Mouse (Mus musculus): ENCODE measurements around the gene Wdr90. TPM values are rescaled to one million over a fixed set of nuclear protein-coding genes. Genes with fewer than 3 reads are reported as not detected.
"Not testable (repeated sequence)": the region's sequence is repeated elsewhere in the genome, so short reads cannot be mapped to it uniquely, and the experiment has no call there.

The Wdr90 gene
- polyA plus RNA-seq, 1 experiment from 2014 or later = 18.5 TPM

DNA sequence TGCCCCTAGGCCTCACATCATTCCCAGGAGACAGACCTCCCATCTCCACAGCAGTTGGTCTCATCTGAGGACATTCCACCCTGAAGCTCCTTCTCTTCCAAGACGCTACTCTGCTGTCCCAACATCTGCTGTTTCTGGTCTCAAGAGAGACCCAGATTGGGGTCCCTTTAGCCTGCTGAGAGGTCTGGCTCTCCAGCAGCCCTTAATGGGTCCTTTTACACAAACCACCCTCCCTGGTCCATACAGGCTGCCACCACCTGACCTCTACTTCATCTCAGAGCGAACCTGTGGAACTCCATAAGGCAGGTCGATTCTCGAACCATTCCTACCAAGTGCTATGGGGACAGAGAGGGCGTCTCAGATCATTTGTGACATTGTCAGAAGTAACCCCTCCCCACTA, 53.3 kb downstream of the Wdr90 start:
- peaks cover 40% of the 10 kb centered on the region for H3K4me1 ChIP-seq (ENCODE audit: control insufficient read depth, insufficient read depth, low read length)
- no peaks in the 10 kb centered on the region for H3K36me3 ChIP-seq (ENCODE audit: control insufficient read depth, insufficient read depth, low read length)
- peak overlapping the region; percentile 100 for H3K4me2 ChIP-seq (ENCODE audit: low read length)
- no peak for ATAC-seq
- peak overlapping the region; percentile 98 for H3K9ac ChIP-seq (ENCODE audit: low read depth, low read length)
- WGBS = 27% methylated on average over 5 of the region's 5 CpGs
- H3K4me3 ChIP-seq (ENCODE audit: low read depth, low read length) = peak overlapping the region; percentile 93
- H3K9me3 ChIP-seq (replicated peaks; ENCODE audit: control insufficient read depth, low read length, poor library complexity, severe bottlenecking) = no peaks in the 10 kb centered on the region
- peak overlapping the region; percentile 99 for H3K27ac ChIP-seq (ENCODE audit: low read length)
- no peaks in the 10 kb centered on the region for H3K27me3 ChIP-seq (ENCODE audit: control insufficient read depth, insufficient read depth, low read depth, low read length)

DNA sequence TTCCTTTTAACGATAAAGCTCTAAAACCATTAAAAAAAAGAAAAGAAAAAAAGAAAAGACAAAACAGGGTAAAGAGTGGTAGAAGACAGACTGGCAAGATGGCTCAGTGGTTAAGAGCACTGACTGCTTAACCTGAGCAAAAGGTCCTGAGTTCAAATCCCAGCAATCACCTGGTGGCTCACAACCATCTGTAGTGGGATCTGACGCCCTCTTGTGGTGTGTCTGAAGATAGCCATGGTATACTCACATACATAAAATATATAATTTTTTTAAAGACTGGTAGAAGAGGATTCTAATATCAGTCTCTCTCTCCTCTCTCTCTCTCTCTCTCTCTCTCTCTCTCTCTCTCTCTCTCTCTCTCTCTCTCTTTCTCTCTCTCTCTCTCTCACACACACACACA, 53.8 kb downstream of the Wdr90 start:
- ATAC-seq; H3K9me3 ChIP-seq (replicated peaks; ENCODE audit: control insufficient read depth, low read length, poor library complexity, severe bottlenecking); H3K9ac ChIP-seq (ENCODE audit: low read depth, low read length); H3K4me3 ChIP-seq (ENCODE audit: low read depth, low read length); H3K36me3 ChIP-seq (ENCODE audit: control insufficient read depth, insufficient read depth, low read length); H3K4me2 ChIP-seq (ENCODE audit: low read length); H3K27ac ChIP-seq (ENCODE audit: low read length); H3K27me3 ChIP-seq (ENCODE audit: control insufficient read depth, insufficient read depth, low read depth, low read length): not testable (repeated sequence)
- 44% methylated on average over 2 of the region's 2 CpGs for WGBS
- H3K4me1 ChIP-seq (ENCODE audit: control insufficient read depth, insufficient read depth, low read length) = peaks cover 40% of the 10 kb centered on the region

GRCm38 (mm10) chr17:25806507-25806906, 54.8 kb downstream of the Wdr90 start:
- Histone ChIP-seq H3K36me3 (ENCODE audit: control insufficient read depth, insufficient read depth, low read length) (no peaks in the 10 kb centered on the region), H3K4me3 (ENCODE audit: low read depth, low read length) (no peak overlapping the region), H3K9ac (ENCODE audit: low read depth, low read length) (no peak overlapping the region), H3K27ac (ENCODE audit: low read length) (no peak overlapping the region), H3K9me3 (replicated peaks; ENCODE audit: control insufficient read depth, low read length, poor library complexity, severe bottlenecking) (no peaks in the 10 kb centered on the region), H3K4me1 (ENCODE audit: control insufficient read depth, insufficient read depth, low read length) (peaks cover 41% of the 10 kb centered on the region), H3K4me2 (ENCODE audit: low read length) (no peak overlapping the region), H3K27me3 (ENCODE audit: control insufficient read depth, insufficient read depth, low read depth, low read length) (no peaks in the 10 kb centered on the region)
- WGBS = 89% methylated on average over 4 of the region's 4 CpGs
- ATAC-seq = no peak

DNA sequence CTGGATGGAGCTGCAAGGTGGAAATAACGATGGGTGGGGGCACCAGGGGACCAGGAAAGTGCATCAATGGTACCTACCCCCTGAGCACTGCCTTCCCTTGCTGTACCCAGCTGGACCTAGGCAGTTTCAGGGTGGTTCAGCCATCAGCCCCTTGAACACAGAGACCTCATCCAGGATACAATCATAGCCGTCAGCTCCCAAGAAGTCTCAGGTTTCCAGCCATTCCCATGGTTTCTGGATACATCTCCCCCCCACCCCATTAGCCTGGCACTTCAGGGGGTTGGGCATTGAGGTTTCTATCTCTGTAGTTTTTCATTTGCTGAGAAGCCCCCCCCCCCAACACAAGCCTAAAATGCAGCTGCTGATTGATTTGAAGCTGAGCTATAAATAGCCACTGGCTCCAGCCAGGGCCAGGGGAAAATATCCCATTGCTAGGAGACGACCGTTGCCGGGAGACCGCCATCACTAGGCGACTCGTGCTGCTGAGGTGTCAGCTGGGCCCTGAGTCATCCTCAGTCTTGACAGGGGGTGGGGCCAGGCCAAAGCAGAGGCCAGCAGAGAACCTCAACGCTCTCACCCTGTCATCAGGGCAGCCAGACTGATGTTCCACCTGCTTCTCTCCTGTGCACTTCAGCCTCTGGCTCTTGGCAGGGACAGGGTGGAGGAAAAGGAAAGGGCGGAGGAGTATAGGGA, 58.3 kb downstream of the Wdr90 start:
- Histone ChIP-seq H3K4me1 (ENCODE audit: control insufficient read depth, insufficient read depth, low read length) (peaks cover 25% of the 10 kb centered on the region), H3K4me3 (ENCODE audit: low read depth, low read length) (no peak overlapping the region), H3K36me3 (ENCODE audit: control insufficient read depth, insufficient read depth, low read length) (no peaks in the 10 kb centered on the region), H3K4me2 (ENCODE audit: low read length) (peak overlapping the region; percentile 37), H3K9me3 (replicated peaks; ENCODE audit: control insufficient read depth, low read length, poor library complexity, severe bottlenecking) (no peaks in the 10 kb centered on the region), H3K9ac (ENCODE audit: low read depth, low read length) (peak overlapping the region; percentile 43), H3K27ac (ENCODE audit: low read length) (peak overlapping the region; percentile 94), H3K27me3 (ENCODE audit: control insufficient read depth, insufficient read depth, low read depth, low read length) (no peaks in the 10 kb centered on the region)
- peak; percentile 93 for ATAC-seq
- 4% methylated on average over 10 of the region's 10 CpGs for WGBS

GRCm38 (mm10) chr17:25801029-25801428, 60.3 kb downstream of the Wdr90 start:
- Histone ChIP-seq H3K9me3 (replicated peaks; ENCODE audit: control insufficient read depth, low read length, poor library complexity, severe bottlenecking) (no peaks in the 10 kb centered on the region), H3K4me2 (ENCODE audit: low read length) (no peak overlapping the region), H3K9ac (ENCODE audit: low read depth, low read length) (no peak overlapping the region), H3K27me3 (ENCODE audit: control insufficient read depth, insufficient read depth, low read depth, low read length) (peaks cover 6% of the 10 kb centered on the region), H3K4me1 (ENCODE audit: control insufficient read depth, insufficient read depth, low read length) (peaks cover 38% of the 10 kb centered on the region), H3K4me3 (ENCODE audit: low read depth, low read length) (no peak overlapping the region), H3K27ac (ENCODE audit: low read length) (no peak overlapping the region), H3K36me3 (ENCODE audit: control insufficient read depth, insufficient read depth, low read length) (no peaks in the 10 kb centered on the region)
- 8% methylated on average over 6 of the region's 6 CpGs for WGBS
- no peak for ATAC-seq

- no peaks in the 10 kb centered on the region for H3K36me3 ChIP-seq (ENCODE audit: control insufficient read depth, insufficient read depth, low read length)
- no peaks in the 10 kb centered on the region for H3K9me3 ChIP-seq (replicated peaks; ENCODE audit: control insufficient read depth, low read length, poor library complexity, severe bottlenecking)
- WGBS = under 1% methylated on average over 35 of the region's 35 CpGs
- H3K9ac ChIP-seq (ENCODE audit: low read depth, low read length) = peak within 1 kb of the TSS; percentile 51; the same call in 1 of the 2 replicates
- ATAC-seq = peak; percentile 58
- H3K27ac ChIP-seq (ENCODE audit: low read length) = peak within 1 kb of the TSS; percentile 3; the same call in 1 of the 2 replicates
- peak within 1 kb of the TSS; percentile 49 for H3K4me3 ChIP-seq (ENCODE audit: low read depth, low read length)
- peak within 1 kb of the TSS; percentile 72 for H3K4me2 ChIP-seq (ENCODE audit: low read length)
- peaks cover 29% of the 10 kb centered on the region for H3K4me1 ChIP-seq (ENCODE audit: control insufficient read depth, insufficient read depth, low read length)
- H3K27me3 ChIP-seq (ENCODE audit: control insufficient read depth, insufficient read depth, low read depth, low read length) = peaks cover 6% of the 10 kb centered on the region
Observed at GRCm38 (mm10) chr17:25796951-25797369, 64.3 kb downstream of the Wdr90 start, which contains the start of gene Metrn. Metrn (minus strand) TSS chr17:25797136.

- peaks cover 29% of the 10 kb centered on the region for H3K4me1 ChIP-seq (ENCODE audit: control insufficient read depth, insufficient read depth, low read length)
- H3K27ac ChIP-seq (ENCODE audit: low read length) = 0 out of 2 replicates have a peak overlapping the region, but pooled peaks have one; percentile 3
- no peaks in the 10 kb centered on the region for H3K9me3 ChIP-seq (replicated peaks; ENCODE audit: control insufficient read depth, low read length, poor library complexity, severe bottlenecking)
- no peak for ATAC-seq
- H3K4me2 ChIP-seq (ENCODE audit: low read length) = peak overlapping the region; percentile 72
- peak overlapping the region; percentile 51; the same call in 1 of the 2 replicates for H3K9ac ChIP-seq (ENCODE audit: low read depth, low read length)
- H3K4me3 ChIP-seq (ENCODE audit: low read depth, low read length) = peak overlapping the region; percentile 49
- under 1% methylated on average over 37 of the region's 37 CpGs for WGBS
- H3K27me3 ChIP-seq (ENCODE audit: control insufficient read depth, insufficient read depth, low read depth, low read length) = peaks cover 6% of the 10 kb centered on the region
- H3K36me3 ChIP-seq (ENCODE audit: control insufficient read depth, insufficient read depth, low read length) = no peaks in the 10 kb centered on the region
Observed at GRCm38 (mm10) chr17:25796211-25796771, 65.0 kb downstream of the Wdr90 start.

DNA sequence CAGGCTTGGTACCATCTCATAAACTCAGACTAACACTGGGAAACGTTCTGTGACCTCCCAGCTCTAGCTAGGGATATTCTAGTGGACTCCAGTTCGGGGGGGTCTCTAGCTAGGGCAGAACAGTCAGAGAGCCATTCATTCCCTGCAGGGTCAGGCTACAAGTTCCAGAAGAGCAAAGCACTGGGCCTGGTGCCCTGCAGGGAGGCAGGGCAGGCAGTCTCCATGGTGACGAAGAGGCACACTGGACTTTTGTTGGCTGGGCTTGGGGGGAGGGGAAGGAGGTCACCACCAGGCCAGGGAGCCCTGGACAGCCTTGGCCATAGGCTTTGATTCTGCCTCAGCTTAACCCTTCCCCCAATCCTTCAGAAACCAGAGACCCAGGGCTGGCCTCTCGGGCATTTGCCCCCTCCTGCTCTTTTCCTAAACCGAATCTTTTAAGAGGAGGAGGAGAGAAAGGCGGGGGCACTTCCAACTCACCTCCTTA, 65.7 kb downstream of the Wdr90 start, which contains the start of gene AC134908.4:
Gene AC134908.4, minus strand, starts transcription at position 51 of the 484 bp plus-strand sequence.
- ATAC-seq = no peak
- peak within 1 kb of the TSS; percentile 72 for H3K4me2 ChIP-seq (ENCODE audit: low read length)
- no peaks in the 10 kb centered on the region for H3K36me3 ChIP-seq (ENCODE audit: control insufficient read depth, insufficient read depth, low read length)
- peak within 1 kb of the TSS; percentile 44; the same call in 1 of the 2 replicates for H3K27ac ChIP-seq (ENCODE audit: low read length)
- peaks cover 6% of the 10 kb centered on the region for H3K27me3 ChIP-seq (ENCODE audit: control insufficient read depth, insufficient read depth, low read depth, low read length)
- peak within 1 kb of the TSS; percentile 49 for H3K4me3 ChIP-seq (ENCODE audit: low read depth, low read length)
- 7% methylated on average over 6 of the region's 6 CpGs for WGBS
- peak within 1 kb of the TSS; percentile 51 for H3K9ac ChIP-seq (ENCODE audit: low read depth, low read length)
- H3K9me3 ChIP-seq (replicated peaks; ENCODE audit: control insufficient read depth, low read length, poor library complexity, severe bottlenecking) = no peaks in the 10 kb centered on the region
- H3K4me1 ChIP-seq (ENCODE audit: control insufficient read depth, insufficient read depth, low read length) = peaks cover 34% of the 10 kb centered on the region

DNA sequence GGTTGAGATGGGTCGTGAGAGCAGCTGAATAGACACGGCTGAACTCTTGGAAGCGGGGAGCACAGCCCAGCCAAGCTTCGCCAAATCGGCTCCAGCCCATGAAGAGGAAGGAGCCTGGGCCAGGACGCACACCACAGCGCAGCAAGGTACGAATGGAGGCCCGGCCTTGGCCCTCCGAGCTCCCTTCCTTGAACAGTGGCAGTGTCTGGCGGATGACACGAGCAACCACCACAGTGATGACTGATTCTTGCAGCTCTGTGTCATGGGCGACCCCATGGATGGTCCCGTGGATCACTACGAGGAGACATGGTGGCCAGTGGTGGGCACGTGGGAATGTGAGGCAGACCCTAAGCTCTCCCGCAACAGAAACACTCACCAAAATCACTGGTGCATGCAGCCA, 66.3 kb downstream of the Wdr90 start:
- WGBS = 42% methylated on average over 17 of the region's 17 CpGs
- H3K27ac ChIP-seq (ENCODE audit: low read length) = peak overlapping the region; percentile 44; the same call in 1 of the 2 replicates
- H3K4me2 ChIP-seq (ENCODE audit: low read length) = peak overlapping the region; percentile 72
- peak overlapping the region; percentile 37; the same call in 1 of the 2 replicates for H3K9ac ChIP-seq (ENCODE audit: low read depth, low read length)
- 0 out of 2 replicates have a peak overlapping the region, but pooled peaks have one; percentile 6 for H3K4me3 ChIP-seq (ENCODE audit: low read depth, low read length)
- no peaks in the 10 kb centered on the region for H3K9me3 ChIP-seq (replicated peaks; ENCODE audit: control insufficient read depth, low read length, poor library complexity, severe bottlenecking)
- ATAC-seq = no peak
- H3K27me3 ChIP-seq (ENCODE audit: control insufficient read depth, insufficient read depth, low read depth, low read length) = peaks cover 6% of the 10 kb centered on the region
- H3K36me3 ChIP-seq (ENCODE audit: control insufficient read depth, insufficient read depth, low read length) = no peaks in the 10 kb centered on the region
- peaks cover 38% of the 10 kb centered on the region for H3K4me1 ChIP-seq (ENCODE audit: control insufficient read depth, insufficient read depth, low read length)

Measured in midbrain, embryonic 16.5 days (tissue).